Mouse (Mus musculus) limb, embryonic 11.5 days (tissue): ENCODE measurements at regions not wholly inside any gene's neighbourhood (a gene's known extent, or its start where the extent isn't known, plus 50 kb on each side); places are given as distances from the start of the nearest gene placed in this dataset.
"Not testable (repeated sequence)": the region's sequence is repeated elsewhere in the genome, so short reads cannot be mapped to it uniquely, and the experiment has no call there.

Source experiments
- ATAC-seq: fragments of 200-750 bp; cut with Nextera tagmentation; 2 replicates; pipeline ENCODE4 v1.8.0; 2017; ENCODE audit warnings: low read depth; ENCODE audit not compliant: insufficient number of reproducible peaks, low FRiP score, low TSS enrichment
- DNase-seq: peaks from one replicate; pipeline ENCODE4 v3.0.0-alpha.2; 2015; ENCODE audit warnings: low spot score
- H3K27ac ChIP-seq: fragments of 300-500 bp; sonication (generic); replicated peaks from 2 replicates; pipeline ENCODE4 v1.5.1; 2014; ENCODE audit warnings: low read depth, mild to moderate bottlenecking, low read length
- H3K27me3 ChIP-seq: fragments of 300-500 bp; sonication (generic); 2 replicates; pipeline ENCODE4 v1.6.1; 2014; ENCODE audit warnings: mild to moderate bottlenecking, low read length, mixed read lengths; ENCODE audit not compliant: control insufficient read depth, insufficient read depth
- H3K36me3 ChIP-seq: fragments of 300-500 bp; sonication (generic); 2 replicates; pipeline ENCODE4 v1.6.1; 2014; ENCODE audit warnings: mild to moderate bottlenecking, low read length, moderate library complexity, mixed read lengths; ENCODE audit not compliant: control insufficient read depth, insufficient read depth
- H3K4me1 ChIP-seq: fragments of 300-500 bp; sonication (generic); 2 replicates; pipeline ENCODE4 v1.6.1; 2014; ENCODE audit warnings: low read length, mixed read lengths; ENCODE audit not compliant: control insufficient read depth, insufficient read depth
- H3K4me2 ChIP-seq: fragments of 300-500 bp; sonication (generic); 2 replicates; pipeline ENCODE4 v1.6.1; 2014; ENCODE audit warnings: low read depth, mild to moderate bottlenecking, moderate library complexity; ENCODE audit not compliant: severe bottlenecking
- H3K4me3 ChIP-seq: fragments of 300-500 bp; sonication (generic); 2 replicates; pipeline ENCODE4 v1.5.1; 2014; ENCODE audit warnings: low read depth, low read length
- H3K9ac ChIP-seq: fragments of 300-500 bp; sonication (generic); 2 replicates; pipeline ENCODE4 v1.6.1; 2014; ENCODE audit warnings: mild to moderate bottlenecking, low read length
- H3K9me3 ChIP-seq: fragments of 300-500 bp; sonication (generic); 2 replicates; pipeline ENCODE4 v1.6.1; 2016; ENCODE audit warnings: low read length; ENCODE audit not compliant: control insufficient read depth
- WGBS: fragments of 180-500 bp; shearing (Covaris S2); extraction: QIAGEN DNeasy Blood & Tissue Kit; methylation state at CpG from one replicate; pipeline ENCODE4 v1.1.7; 2014; 5-methylcytosine and 5-hydroxymethylcytosine counted together

DNA sequence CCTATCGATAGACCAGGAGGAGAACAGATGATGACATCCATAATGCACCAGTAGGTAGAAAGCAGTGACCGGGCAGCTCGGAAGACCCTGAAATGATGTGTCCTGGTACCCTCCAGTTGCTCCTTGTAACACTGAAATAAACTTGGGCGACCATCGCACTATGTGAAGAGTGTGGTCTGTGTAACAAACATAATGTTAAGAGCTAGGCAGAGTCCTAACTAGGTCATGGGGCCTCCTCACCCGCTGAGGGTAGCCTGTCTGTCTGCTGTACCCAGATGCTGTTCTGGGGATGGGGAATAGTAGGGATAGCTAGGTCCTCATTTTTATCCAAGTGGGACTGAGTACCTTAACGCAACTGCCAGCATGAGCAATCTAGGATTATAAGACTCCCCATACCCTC is 79.8 kb downstream of the Btg1 start:
- 93% methylated on average over 7 of the region's 7 CpGs for WGBS
- Histone ChIP-seq H3K4me3 (no peak overlapping the region), H3K9me3 (no peaks in the 10 kb centered on the region), H3K27ac (no peak overlapping the region), H3K9ac (no peak overlapping the region), H3K4me2 (no peak overlapping the region), H3K36me3 (no peaks in the 10 kb centered on the region), H3K27me3 (no peaks in the 10 kb centered on the region), H3K4me1 (no peaks in the 10 kb centered on the region)
- ATAC-seq (no peak), DNase-seq (no peak)

DNA sequence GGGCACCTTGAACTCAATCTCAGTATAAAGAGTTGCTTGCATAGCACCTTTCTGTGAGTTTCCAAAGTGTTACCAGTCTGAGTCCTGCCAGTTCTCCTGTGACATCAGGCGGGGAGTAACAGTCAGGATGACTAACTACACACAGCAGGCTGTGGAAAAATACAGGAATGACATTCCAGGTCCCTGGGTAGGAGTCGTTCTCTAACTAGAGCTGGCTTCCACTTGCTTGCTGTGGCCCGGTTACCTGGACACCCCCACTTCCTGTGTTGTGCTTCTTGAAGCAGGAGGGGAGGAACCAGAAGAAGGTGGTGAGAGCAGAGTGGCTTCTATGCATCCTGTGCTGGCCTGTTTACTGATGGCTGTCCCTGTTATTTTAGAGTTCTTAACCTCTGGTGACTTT is 81.0 kb downstream of the Btg1 start:
- no peak for ATAC-seq
- H3K27ac ChIP-seq: no peak overlapping the region

DNA sequence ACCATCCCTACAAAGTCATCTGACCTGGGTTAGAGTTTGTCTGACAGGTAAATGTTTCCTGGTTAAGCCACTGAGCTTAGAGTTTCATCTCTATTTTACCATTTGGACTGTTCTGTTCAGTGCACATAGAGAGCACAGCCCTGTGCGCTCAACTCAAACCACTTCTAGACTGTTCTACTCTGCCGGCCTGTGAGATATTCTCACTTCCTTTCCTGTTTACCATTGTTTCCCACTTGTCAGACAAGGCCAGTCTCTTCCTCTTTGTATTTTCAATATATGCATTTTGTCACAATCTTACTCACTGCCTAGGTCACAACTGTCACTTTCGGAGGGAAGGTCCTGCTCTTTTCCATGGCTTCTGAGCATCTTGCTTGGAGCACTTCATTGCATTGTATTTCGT is 89.8 kb downstream of the Btg1 start:
- no peaks in the 10 kb centered on the region for H3K27me3 ChIP-seq
- H3K9me3 ChIP-seq: no peaks in the 10 kb centered on the region
- no peak overlapping the region for H3K4me2 ChIP-seq
- no peaks in the 10 kb centered on the region for H3K36me3 ChIP-seq
- DNase-seq: no peak
- no peak overlapping the region for H3K9ac ChIP-seq
- no peak overlapping the region for H3K4me3 ChIP-seq
- WGBS: 89% methylated on average over 4 of the region's 4 CpGs
- H3K4me1 ChIP-seq: no peaks in the 10 kb centered on the region
- ATAC-seq: no peak
- no peak overlapping the region for H3K27ac ChIP-seq

More for the DNA sequence above, 81.0 kb downstream of the Btg1 start:
- no peak overlapping the region for H3K9ac ChIP-seq
- no peaks in the 10 kb centered on the region for H3K27me3 ChIP-seq
- H3K4me2 ChIP-seq: no peak overlapping the region
- 70% methylated on average over 3 of the region's 3 CpGs for WGBS
- H3K36me3 ChIP-seq: no peaks in the 10 kb centered on the region
- no peak for DNase-seq
- no peaks in the 10 kb centered on the region for H3K9me3 ChIP-seq
- no peaks in the 10 kb centered on the region for H3K4me1 ChIP-seq
- H3K4me3 ChIP-seq: no peak overlapping the region

DNA sequence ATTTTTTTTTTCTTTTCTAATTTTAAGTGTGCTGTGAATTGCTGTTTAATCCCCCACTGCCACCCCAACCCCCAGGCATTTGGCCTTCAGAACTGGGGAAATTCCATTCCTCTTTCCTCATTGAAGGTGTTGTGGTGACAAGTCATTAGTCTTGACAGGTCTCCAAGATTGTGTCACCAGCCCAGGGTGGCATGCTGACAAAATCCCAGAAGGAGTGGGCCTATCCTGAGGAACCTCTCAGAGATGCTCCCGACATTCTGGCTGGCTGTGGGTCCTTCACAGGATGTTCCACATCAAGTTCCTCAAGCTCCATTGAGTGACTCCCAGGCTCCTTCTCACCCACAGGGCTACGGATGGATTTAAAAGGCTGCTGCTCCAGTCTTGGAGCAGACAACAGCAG is 91.7 kb downstream of the Btg1 start:
- no peaks in the 10 kb centered on the region for H3K4me1 ChIP-seq
- DNase-seq: no peak
- no peaks in the 10 kb centered on the region for H3K36me3 ChIP-seq
- WGBS: 87% methylated on average over 2 of the region's 2 CpGs
- no peak overlapping the region for H3K9ac ChIP-seq
- H3K9me3 ChIP-seq: no peaks in the 10 kb centered on the region
- no peak overlapping the region for H3K4me3 ChIP-seq
- no peak overlapping the region for H3K27ac ChIP-seq
- ATAC-seq: no peak
- H3K27me3 ChIP-seq: no peaks in the 10 kb centered on the region
- H3K4me2 ChIP-seq: no peak overlapping the region

DNA sequence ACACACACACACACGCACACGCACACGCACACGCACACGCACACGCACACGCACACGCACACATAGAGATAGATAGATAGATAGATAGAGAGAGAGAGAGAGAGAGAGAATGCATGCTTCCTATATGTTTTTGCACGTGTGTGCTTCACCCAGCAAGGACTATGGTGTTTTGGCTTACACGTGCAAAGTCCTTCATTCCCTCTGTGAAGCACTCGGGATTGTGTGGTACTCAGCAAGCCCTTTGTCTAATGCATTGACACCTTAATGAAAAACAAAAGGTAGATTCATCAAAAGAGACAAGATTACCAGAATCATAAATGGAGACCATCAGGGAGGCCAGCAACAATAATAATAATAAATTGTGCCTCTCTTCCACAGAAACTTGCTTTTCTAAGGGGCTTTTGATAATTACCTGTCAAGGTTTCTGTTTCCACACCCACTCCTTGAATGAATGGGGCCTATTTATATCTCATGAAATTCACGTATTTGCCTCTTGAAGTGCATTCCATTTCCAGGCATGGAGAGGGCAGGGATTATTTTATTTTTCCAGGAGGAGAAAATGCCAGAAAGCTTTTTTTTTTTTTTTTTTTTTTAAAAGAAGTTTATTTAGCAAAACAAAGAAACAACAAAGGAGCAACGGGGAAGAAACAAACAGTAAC is 93.0 kb downstream of the Btg1 start:
- H3K27me3 ChIP-seq: no peaks in the 10 kb centered on the region
- no peaks in the 10 kb centered on the region for H3K36me3 ChIP-seq
- H3K9ac ChIP-seq: no peak overlapping the region
- no peak for ATAC-seq
- no peak for DNase-seq
- no peak overlapping the region for H3K27ac ChIP-seq
- H3K4me1 ChIP-seq: no peaks in the 10 kb centered on the region
- no peak overlapping the region for H3K4me2 ChIP-seq
- H3K4me3 ChIP-seq: no peak overlapping the region
- no peaks in the 10 kb centered on the region for H3K9me3 ChIP-seq
- 89% methylated on average over 13 of the region's 13 CpGs for WGBS

GRCm38 (mm10) chr10:96711993-96712392 is 95.2 kb downstream of the Btg1 start:
- no peak overlapping the region for H3K27ac ChIP-seq
- H3K4me2 ChIP-seq: no peak overlapping the region
- DNase-seq (no peak), ATAC-seq (no peak)
- 82% methylated on average over 2 of the region's 2 CpGs for WGBS
- no peak overlapping the region for H3K4me3 ChIP-seq
- H3K9me3 ChIP-seq: no peaks in the 10 kb centered on the region
- no peaks in the 10 kb centered on the region for H3K4me1 ChIP-seq
- H3K27me3 ChIP-seq: no peaks in the 10 kb centered on the region
- H3K36me3 ChIP-seq: no peaks in the 10 kb centered on the region
- H3K9ac ChIP-seq: no peak overlapping the region

GRCm38 (mm10) chr10:96714702-96715101 is 97.9 kb downstream of the Btg1 start:
- Histone ChIP-seq H3K27me3 (no peaks in the 10 kb centered on the region), H3K36me3 (no peaks in the 10 kb centered on the region), H3K4me2 (no peak overlapping the region), H3K9me3 (no peaks in the 10 kb centered on the region), H3K27ac (no peak overlapping the region), H3K4me3 (no peak overlapping the region), H3K4me1 (no peaks in the 10 kb centered on the region), H3K9ac (no peak overlapping the region)
- ATAC-seq (no peak), DNase-seq (no peak)
- WGBS: 71% methylated on average over 2 of the region's 2 CpGs

DNA sequence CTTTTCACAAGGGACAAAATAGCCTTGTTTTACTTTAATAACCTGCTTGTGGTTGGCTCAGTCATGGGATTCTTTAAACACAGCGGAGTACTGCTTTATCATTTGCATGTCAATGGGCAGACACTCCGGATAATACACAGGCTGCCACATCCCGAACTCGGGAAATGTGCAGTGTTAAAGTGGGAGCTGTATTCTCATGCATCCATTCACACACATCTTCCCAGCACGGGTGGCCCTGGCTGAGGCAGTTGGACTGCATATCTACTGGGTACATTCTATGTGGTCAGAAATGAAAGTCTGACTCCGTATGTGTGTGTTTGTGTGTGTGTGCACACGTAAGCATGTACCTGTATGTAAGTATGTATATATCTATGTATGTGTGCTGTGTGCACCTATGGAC is 100.5 kb downstream of the Btg1 start:
- Histone ChIP-seq H3K9ac (no peak overlapping the region), H3K27ac (no peak overlapping the region), H3K27me3 (no peaks in the 10 kb centered on the region), H3K4me2 (no peak overlapping the region), H3K9me3 (no peaks in the 10 kb centered on the region), H3K4me1 (no peaks in the 10 kb centered on the region), H3K36me3 (no peaks in the 10 kb centered on the region), H3K4me3 (no peak overlapping the region)
- no peak for ATAC-seq
- whole genome bisulfite sequencing: 91% methylated on average over 7 of the region's 7 CpGs
- no peak for DNase-seq

GRCm38 (mm10) chr10:96718706-96719105 is 101.9 kb downstream of the Btg1 start:
- H3K4me2 ChIP-seq, DNase-seq, H3K9me3 ChIP-seq, H3K4me1 ChIP-seq, H3K27ac ChIP-seq, H3K36me3 ChIP-seq, H3K4me3 ChIP-seq, H3K27me3 ChIP-seq, ATAC-seq, H3K9ac ChIP-seq: not testable (repeated sequence)
- WGBS: 92% methylated on average over 7 of the region's 7 CpGs
